Mouse (Mus musculus): ENCODE results near the gene Dcps.

Gene Dcps

DNA sequence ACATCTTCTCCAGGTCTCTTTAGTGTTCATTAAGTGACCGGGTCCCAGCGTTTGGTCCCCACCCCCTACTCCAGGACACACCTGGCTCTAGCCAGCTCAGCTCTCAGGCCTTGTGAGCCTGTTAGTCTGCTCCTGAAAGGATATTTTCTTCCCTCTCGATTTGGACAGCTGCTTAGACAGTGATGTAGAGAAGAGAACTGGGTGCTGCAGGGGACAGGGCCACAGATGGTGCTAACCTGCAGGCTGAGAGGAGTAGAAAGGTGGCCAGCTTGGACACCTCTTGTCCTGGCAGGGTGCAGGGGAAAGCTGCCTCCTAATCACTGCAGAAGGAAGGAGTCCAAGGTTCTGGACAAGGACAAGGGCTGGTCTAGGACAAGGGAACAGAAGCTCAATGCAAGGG, 67.8 kb downstream of the Dcps start:
- DNase-seq = peak in 1 of 2 experiments; percentile 27

DNA sequence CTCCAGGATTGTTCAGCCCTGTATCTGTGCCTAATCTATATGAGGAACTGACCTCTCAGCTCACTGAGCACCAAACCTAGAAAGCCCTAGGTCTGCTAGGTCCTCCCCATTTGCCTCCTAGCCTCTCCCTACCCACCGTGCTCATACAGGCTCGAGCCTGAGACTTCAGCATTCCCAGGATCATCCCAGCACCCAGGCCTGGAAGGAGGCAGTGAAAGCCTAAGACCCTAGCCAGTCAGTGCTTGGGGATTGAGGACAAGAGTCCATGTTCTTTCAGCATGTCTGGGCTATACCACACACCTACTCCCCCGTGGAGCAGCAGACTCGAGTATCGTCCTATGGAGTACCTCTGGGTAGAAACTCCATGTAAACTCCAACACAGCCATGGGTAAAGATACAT, 68.5 kb downstream of the Dcps start:
- DNase-seq = no peak

DNA sequence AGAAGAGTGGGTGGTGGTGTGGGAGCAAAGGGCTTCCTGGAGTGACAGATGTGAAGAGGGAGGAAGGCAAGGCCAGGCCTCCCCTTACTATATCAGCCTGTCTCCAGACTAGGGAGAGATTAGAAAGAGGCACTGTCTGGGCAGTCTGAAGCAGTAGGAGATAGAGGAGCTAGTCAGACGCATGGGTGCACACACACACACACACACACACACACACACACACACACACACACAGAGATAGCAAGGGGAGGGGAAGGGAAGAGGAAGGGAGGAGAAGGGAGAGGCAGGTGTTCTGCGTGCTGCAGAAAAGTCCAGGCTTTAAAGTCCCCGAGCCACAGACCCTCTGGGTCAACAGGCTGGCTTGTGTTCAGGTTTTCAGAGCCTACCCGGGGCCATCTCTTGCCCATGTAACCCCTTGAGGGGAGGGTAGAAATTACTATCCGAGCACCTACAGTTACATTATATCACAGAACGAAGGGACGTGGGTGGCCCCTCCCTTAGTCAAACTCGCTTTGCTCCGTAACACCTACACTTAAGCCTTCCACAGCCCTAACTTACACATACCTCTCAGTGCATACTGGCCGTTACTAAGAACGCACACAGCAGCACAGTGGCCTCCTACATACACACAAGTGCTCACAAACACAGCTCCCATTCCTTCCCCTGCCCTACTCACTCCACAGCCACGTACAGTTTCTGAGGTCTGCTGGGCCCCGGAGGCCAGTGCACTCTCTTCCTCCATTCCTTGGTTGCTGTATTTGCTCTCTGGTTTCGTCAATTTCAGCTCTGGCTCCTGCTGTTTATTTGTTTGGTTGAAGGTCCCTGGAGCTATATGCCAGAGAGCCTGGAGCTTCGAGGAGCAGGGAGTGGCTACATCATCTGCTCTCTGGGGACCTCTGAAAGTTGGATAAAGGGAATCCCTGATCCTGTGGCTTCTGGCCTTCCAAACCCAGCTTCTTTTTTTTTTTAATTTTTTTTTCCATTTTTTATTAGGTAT, 69.7 kb downstream of the Dcps start:
- DNase-seq = no peak

DNA sequence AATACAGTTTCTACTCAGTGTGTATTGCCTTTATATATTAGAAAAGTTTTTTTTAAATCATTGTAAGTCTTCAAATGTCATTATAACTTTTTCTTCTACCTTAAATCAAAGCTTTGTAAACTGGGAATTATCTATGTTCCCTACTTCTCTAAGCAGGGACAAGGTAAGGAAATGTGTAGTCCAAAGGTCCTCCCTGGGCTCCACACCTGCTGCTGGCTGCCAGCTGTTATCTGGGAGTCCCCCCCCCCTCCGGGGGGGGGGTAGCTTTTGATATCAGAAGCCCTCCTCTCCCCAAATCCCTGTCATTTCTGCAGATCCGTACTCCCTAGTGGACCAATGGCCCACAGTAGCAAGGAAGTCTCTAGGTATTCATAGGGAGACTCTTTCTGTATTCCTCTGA, 70.4 kb downstream of the Dcps start:
- DNase-seq = no peak

DNA sequence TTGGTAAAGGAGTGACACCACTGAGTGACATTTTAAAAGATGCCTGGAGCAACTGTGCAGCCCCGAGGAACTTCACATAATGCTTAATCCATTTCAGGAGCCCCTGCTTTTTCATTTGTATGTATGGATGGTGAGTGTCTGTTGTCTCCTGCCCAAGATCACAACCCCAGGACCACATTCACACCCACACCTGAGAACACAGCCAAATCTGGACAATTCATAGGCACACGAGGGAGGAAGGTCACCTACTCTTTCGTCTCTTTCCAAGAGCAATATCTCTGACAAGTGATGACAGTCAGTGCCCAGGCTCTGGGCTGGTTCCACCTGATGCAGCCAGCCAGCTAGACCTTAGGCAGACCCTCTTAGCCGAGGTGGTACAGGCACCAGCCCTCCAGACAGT, 71.2 kb downstream of the Dcps start:
- no peak for DNase-seq

GRCm38 (mm10) chr9:35098762-35099161, 77.1 kb downstream of the Dcps start:
- peak in 1 of 2 experiments; percentile 1 for DNase-seq

- peak in 1 of 2 experiments; percentile 0 for DNase-seq
Observed at GRCm38 (mm10) chr9:35097901-35098300, 78.0 kb downstream of the Dcps start.

DNA sequence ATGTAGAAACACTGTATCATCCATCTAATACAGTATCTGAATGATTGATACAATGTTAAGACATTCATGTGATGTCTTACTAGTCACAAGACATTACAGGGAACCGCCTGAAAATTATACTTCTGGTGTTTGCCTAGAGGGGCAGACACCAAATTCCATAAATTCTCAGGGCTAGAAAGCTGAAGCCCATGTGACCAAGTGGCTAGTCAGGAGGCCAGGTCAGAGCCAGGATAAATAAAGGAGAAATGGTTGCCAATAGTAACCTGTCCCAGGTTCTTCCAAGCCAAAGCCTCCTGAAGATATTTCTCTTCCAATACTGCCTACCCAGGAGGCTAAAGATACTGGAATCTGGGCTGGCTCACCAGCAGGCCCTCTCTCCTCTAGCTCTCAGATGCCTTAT, 80.1 kb downstream of the Dcps start:
- DNase-seq = no peak

DNA sequence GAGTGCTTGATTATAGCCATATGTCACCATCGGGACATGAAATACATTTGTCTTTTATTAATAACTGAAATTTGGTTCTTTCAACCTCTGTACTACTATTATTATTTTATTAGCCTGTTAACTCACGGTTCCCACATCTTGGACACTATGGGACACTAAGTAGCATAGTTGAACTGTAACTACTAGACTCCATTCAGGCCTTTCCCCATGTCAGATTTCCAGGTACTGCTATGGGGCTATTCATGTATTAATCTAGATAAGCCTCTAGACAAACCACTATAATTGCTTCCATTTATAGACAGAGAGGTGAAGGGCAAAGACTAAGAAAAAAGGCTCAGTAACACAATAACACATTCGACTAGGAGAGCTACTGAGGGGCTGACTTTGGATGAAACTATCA, 82.5 kb downstream of the Dcps start:
- DNase-seq = no peak

GRCm38 (mm10) chr9:35092904-35093303, 83.0 kb downstream of the Dcps start:
- DNase-seq = no peak
